Mouse (Mus musculus): ENCODE measurements around the gene Ing4.
A peak's percentile ranks its signal among the peaks of the same experiment; 100 is the strongest.

The Ing4 gene

GRCm38 (mm10) chr6:125090341-125091085 lies 51.0 kb downstream of the Ing4 start:
- DNase-seq (ENCODE audit: low spot score in 2 of 2) = no peak

- DNase-seq (ENCODE audit: low spot score in 2 of 2) = peak in 1 of 2 experiments; percentile 41
Observed at GRCm38 (mm10) chr6:125092372-125092771, 52.8 kb downstream of the Ing4 start.

- no peak for DNase-seq (ENCODE audit: low spot score in 2 of 2)
Observed at GRCm38 (mm10) chr6:125094843-125095242, 55.3 kb downstream of the Ing4 start.

GRCm38 (mm10) chr6:125095391-125096278 lies 56.1 kb downstream of the Ing4 start, which contains the start of gene Chd4:
Gene Chd4 (plus strand): TSS chr6:125095981.
- peak; percentile 92 to 95 for DNase-seq (ENCODE audit: low spot score in 2 of 2)

GRCm38 (mm10) chr6:125096279-125096596 lies 56.7 kb downstream of the Ing4 start:
- DNase-seq (ENCODE audit: low spot score in 2 of 2) = no peak

- peak; percentile 60 to 74 for DNase-seq (ENCODE audit: low spot score in 2 of 2)
Observed at GRCm38 (mm10) chr6:125096597-125097345, 57.2 kb downstream of the Ing4 start.

- peak; percentile 47 to 48 for DNase-seq (ENCODE audit: low spot score in 2 of 2)
Observed at GRCm38 (mm10) chr6:125097346-125097689, 57.8 kb downstream of the Ing4 start.

GRCm38 (mm10) chr6:125097951-125098350 lies 58.4 kb downstream of the Ing4 start:
- DNase-seq (ENCODE audit: low spot score in 2 of 2) = no peak

GRCm38 (mm10) chr6:125098513-125098912 lies 59.0 kb downstream of the Ing4 start:
- no peak for DNase-seq (ENCODE audit: low spot score in 2 of 2)

Measured in thymus, postnatal 10 days (tissue).